10 mouse cellular contexts compared by ENCODE assay signal in genomic region chr1:56833307-56833706, GRCm38 (mm10).
DNase-seq lines count a peak whose midpoint lies in the region; ATAC-seq and TF ChIP-seq lines count a peak whose summit lies in the region.
"Had no signal": no experiment of that assay in that cellular context is flagged by ENCODE, and none has a peak within 500 bp of the region (broad histone marks: within the 10 kb centered on the region; RNA-seq: fewer than 3 reads in every experiment).

No protein-coding gene starts in this region.

- H3K9me3 ChIP-seq in forebrain, embryonic 14.5 days (replicated peaks; ENCODE audit: control insufficient read depth, low read length) = no peaks in the 10 kb centered on the region

- peaks cover 28% of the 10 kb centered on the region for H3K4me1 ChIP-seq in forebrain, embryonic 14.5 days (ENCODE audit: control insufficient read depth, insufficient read depth, low read length)

- 2% methylated on average over 6 of the region's 6 CpGs for WGBS in forebrain, embryonic 14.5 days

- no peak overlapping the region; the same call in 1 of the 2 replicates for H3K4me2 ChIP-seq in forebrain, embryonic 14.5 days (ENCODE audit: low read length)

- intact Hi-C loops in gastrocnemius, adult 2 months (cut with DNase I) = no loop called here
- intact Hi-C loops in heart, postnatal 14 days (cut with DNase I) = no loop called here

- DNase-seq in gastrocnemius, adult 2 months = peak; percentile 15
- DNase-seq in gastrocnemius, postnatal 10 days = no peak
- DNase-seq in forebrain, embryonic 14.5 days (ENCODE audit: low spot score) = peak; percentile 83
- DNase-seq in kidney, postnatal 10 days = peak; percentile 27
- no peak for DNase-seq in adrenal gland, adult 8-10 months
- no peak for DNase-seq in heart, postnatal 14 days
- DNase-seq in left cerebral cortex, adult 9 months (ENCODE audit: low spot score in 2 of 2) = no peak
- DNase-seq: right cerebral cortex, adult 18-20 months had no signal

- H3K27ac ChIP-seq in gastrocnemius, adult 2 months = no peak overlapping the region
- peak overlapping the region; percentile 67 for H3K27ac ChIP-seq in forebrain, embryonic 14.5 days (ENCODE audit: low read depth, low read length)

- H3K9ac ChIP-seq in forebrain, embryonic 14.5 days (ENCODE audit: low read length) = no peak overlapping the region

- H3K4me3 ChIP-seq in gastrocnemius, adult 2 months = no peak overlapping the region
- H3K4me3 ChIP-seq in forebrain, embryonic 14.5 days (ENCODE audit: low read depth, low read length) = no peak overlapping the region

- H3K27me3 ChIP-seq in forebrain, embryonic 14.5 days (replicated peaks; ENCODE audit: control insufficient read depth, insufficient read depth, low read length) = no peaks in the 10 kb centered on the region

- no peak for TF ChIP-seq CTCF in gastrocnemius, adult 2 months (IDR thresholded peaks at IDR 0.05)

- ATAC-seq in forebrain, embryonic 14.5 days = peak; percentile 80
- peak; percentile 44; the same call in 1 of the 2 replicates for ATAC-seq in neutrophil, adult 5-6 weeks (ENCODE audit: extremely low read depth, insufficient number of reproducible peaks, low FRiP score, poor library complexity, severe bottlenecking)
- ATAC-seq: inflammation-experienced regulatory T-cells, adult 6 months had no signal

- 0 out of 2 replicates have a peak, but pooled peaks cover 13% of the 10 kb centered on the region for H3K36me3 ChIP-seq in forebrain, embryonic 14.5 days (ENCODE audit: control insufficient read depth, insufficient read depth, low read length)

Comparison
In these comparisons a context has a peak if more than half of its experiments do, and no peak if none do; other contexts are left out.
1. DNase-seq: peak in gastrocnemius, adult 2 months (single experiment), forebrain, embryonic 14.5 days (single experiment) and kidney, postnatal 10 days (single experiment); none in gastrocnemius, postnatal 10 days (single experiment), adrenal gland, adult 8-10 months (single experiment), heart, postnatal 14 days (0 of 2) and left cerebral cortex, adult 9 months (0 of 2).